Mouse (Mus musculus) kidney, adult 2 months (tissue): ENCODE measurements around the gene Gm13695. TPM values are rescaled to one million over a fixed set of nuclear protein-coding genes. Genes with fewer than 3 reads are reported as not detected.
"Not testable (repeated sequence)": the region's sequence is repeated elsewhere in the genome, so short reads cannot be mapped to it uniquely, and the experiment has no call there.

ENCODE experiments used
- DNase-seq: peaks from one replicate; pipeline ENCODE4 v3.0.0; 2021
- H3K27ac ChIP-seq: fragments of 200-500 bp; 2 replicates; pipeline ENCODE4 v1.5.1; 2012; ENCODE audit warnings: low read depth, low read length, control low read depth, inconsistent platforms; ENCODE audit not compliant: insufficient read depth
- H3K27me3 ChIP-seq: fragments of 200-500 bp; replicated peaks from 2 replicates; pipeline ENCODE4 v1.6.1; 2012; ENCODE audit warnings: mild to moderate bottlenecking, moderate library complexity, low read length, inconsistent platforms; ENCODE audit not compliant: control insufficient read depth, insufficient read depth
- H3K36me3 ChIP-seq: fragments of 200-500 bp; 2 replicates; pipeline ENCODE4 v1.6.1; 2012; ENCODE audit warnings: mild to moderate bottlenecking, moderate library complexity, low read length, inconsistent platforms; ENCODE audit not compliant: control insufficient read depth, insufficient read depth
- H3K4me1 ChIP-seq: fragments of 200-500 bp; 2 replicates; pipeline ENCODE4 v1.6.1; 2011; ENCODE audit warnings: low read length; ENCODE audit not compliant: control insufficient read depth, insufficient read depth
- H3K4me3 ChIP-seq: fragments of 200-500 bp; 2 replicates; pipeline ENCODE4 v1.5.1; 2011; ENCODE audit warnings: mild to moderate bottlenecking, low read depth, low read length, control low read depth; ENCODE audit not compliant: insufficient read depth
- CTCF ChIP-seq: fragments of 200-500 bp; conservative IDR thresholded peaks from 2 replicates; pipeline ENCODE4 v1.5.1; 2011; ENCODE audit warnings: low read depth, mild to moderate bottlenecking, control low read depth, low read length, moderate library complexity, mixed read lengths; ENCODE audit not compliant: insufficient read depth, insufficient read length
- POLR2A ChIP-seq: fragments of 200-500 bp; IDR thresholded peaks from one replicate; pipeline ENCODE4 v1.6.1; 2011; ENCODE audit warnings: low read depth, low read length, control low read depth
- WGBS: fragments of 180-500 bp; shearing (Covaris S2); methylation state at CpG from one replicate; pipeline ENCODE4 v1.1.7; 2018; 5-methylcytosine and 5-hydroxymethylcytosine counted together
- polyA plus RNA-seq: library from polyadenylated mRNA; depleted of rRNA; stranded (reverse); fragments of >200 nt; gene quantifications from 2 replicates; pipeline ENCODE4 v1.2.3, GENCODE M21; 2012; rRNA removed

Gene Gm13695
- polyA plus RNA-seq, 1 experiment = not detected

DNA sequence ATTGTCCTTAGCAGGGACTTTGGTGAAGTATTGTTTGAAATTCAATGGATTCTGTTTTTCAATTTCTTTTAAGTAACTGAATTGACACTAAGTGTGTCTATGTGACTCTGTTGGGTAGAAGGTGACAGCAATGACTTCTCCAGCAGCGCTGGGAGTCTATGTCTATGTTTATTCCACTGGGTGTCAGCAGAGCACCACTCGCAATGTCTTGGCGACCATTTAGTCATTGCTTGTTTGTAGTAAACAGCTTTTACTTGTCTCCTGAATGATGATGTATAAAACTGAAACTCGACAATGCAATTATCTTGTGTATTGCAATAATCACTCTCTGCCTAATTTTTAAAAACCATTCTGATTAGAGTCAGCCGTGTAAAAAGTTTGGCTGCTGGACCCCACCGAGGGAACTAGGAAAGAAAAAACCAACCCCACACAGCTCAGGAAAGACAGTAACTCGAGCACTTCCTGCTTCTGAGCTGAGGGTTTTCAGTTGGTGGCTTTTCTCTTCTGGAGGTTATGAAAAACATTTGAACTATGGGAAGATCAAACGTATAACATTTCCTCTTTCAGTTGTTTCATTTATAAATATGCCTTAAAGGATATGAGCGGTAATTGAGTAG is 26.6 kb downstream of the Gm13695 start:
- not testable (repeated sequence) for H3K27me3 ChIP-seq, H3K36me3 ChIP-seq, H3K4me1 ChIP-seq, H3K4me3 ChIP-seq
- WGBS = 9% methylated on average over 8 of the region's 9 CpGs
- peak overlapping the region; percentile 50 for H3K27ac ChIP-seq
- peak; percentile 48 for DNase-seq

GRCm38 (mm10) chr2:83994526-83994925 is 27.4 kb downstream of the Gm13695 start:
- DNase-seq, H3K27me3 ChIP-seq, H3K27ac ChIP-seq, H3K4me3 ChIP-seq, H3K36me3 ChIP-seq, H3K4me1 ChIP-seq: not testable (repeated sequence)
- 92% methylated on average over 2 of the region's 3 CpGs for WGBS

GRCm38 (mm10) chr2:84008913-84009312 is 41.8 kb downstream of the Gm13695 start:
- 45% methylated on average over 1 of the region's 1 CpGs for WGBS
- DNase-seq = no peak
- Histone ChIP-seq H3K4me3 (no peak overlapping the region), H3K4me1 (0 out of 2 replicates have a peak, but pooled peaks cover 2% of the 10 kb centered on the region), H3K27me3 (no peaks in the 10 kb centered on the region), H3K36me3 (no peaks in the 10 kb centered on the region), H3K27ac (no peak overlapping the region)
- TF ChIP-seq CTCF = no peak
- TF ChIP-seq POLR2A = no peak

- WGBS = 59% methylated on average over 3 of the region's 3 CpGs
- Histone ChIP-seq H3K36me3 (no peaks in the 10 kb centered on the region), H3K27me3 (no peaks in the 10 kb centered on the region), H3K4me3 (no peak overlapping the region), H3K27ac (no peak overlapping the region), H3K4me1 (0 out of 2 replicates have a peak, but pooled peaks cover 2% of the 10 kb centered on the region)
- peak; percentile 23 for DNase-seq
- TF ChIP-seq CTCF (no peak), POLR2A (no peak)
Measured at GRCm38 (mm10) chr2:84009818-84010217, 42.7 kb downstream of the Gm13695 start.

DNA sequence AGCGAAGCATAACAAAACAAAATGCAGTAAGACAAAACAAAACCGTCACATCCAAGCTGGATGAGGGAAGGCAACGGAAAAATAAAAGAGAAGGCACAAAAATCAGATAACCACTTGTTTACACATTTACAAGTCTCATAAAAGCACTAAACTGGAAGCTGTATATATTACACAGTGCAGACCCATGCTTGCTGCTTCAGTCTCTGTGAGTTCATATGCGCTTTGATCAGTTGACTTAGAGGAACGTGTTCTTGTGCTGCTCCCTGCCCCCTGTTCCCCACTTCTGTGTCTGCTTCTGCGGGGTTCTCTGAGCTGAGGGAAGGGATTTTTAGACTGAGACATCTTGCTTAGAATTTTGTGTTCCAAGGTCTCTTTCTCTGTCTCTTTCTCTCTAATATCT is 47.5 kb downstream of the Gm13695 start:
- 64% methylated on average over 6 of the region's 6 CpGs for WGBS
- no peaks in the 10 kb centered on the region for H3K27me3 ChIP-seq
- H3K36me3 ChIP-seq = no peaks in the 10 kb centered on the region
- no peak for DNase-seq
- H3K4me3 ChIP-seq = no peak overlapping the region
- no peak overlapping the region for H3K27ac ChIP-seq
- H3K4me1 ChIP-seq = no peaks in the 10 kb centered on the region
- TF ChIP-seq POLR2A = no peak
- no peak for TF ChIP-seq CTCF

GRCm38 (mm10) chr2:84016291-84016690 is 49.2 kb downstream of the Gm13695 start:
- H3K4me3 ChIP-seq, H3K36me3 ChIP-seq, H3K27ac ChIP-seq, H3K4me1 ChIP-seq, H3K27me3 ChIP-seq, DNase-seq: not testable (repeated sequence)
- WGBS = 81% methylated on average over 5 of the region's 5 CpGs

DNA sequence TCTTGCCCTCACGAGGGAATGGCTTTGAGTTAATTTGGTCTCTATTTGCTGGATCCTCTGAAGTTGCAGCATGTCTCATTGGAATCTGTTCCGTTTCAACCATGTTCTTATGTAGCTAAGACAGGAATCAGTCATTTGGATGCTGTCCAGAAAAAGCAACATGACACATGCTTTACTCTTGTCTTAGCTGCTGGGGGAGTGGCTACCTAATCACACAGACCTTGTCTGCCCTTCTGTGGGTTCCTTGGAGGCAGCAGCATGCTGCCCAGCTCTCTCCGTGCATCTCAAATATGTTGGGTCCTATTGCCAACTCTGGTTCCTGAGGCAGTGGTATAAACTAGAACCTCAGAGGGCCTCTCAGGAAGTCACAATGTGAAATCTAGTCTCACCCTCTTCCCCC is 51.2 kb downstream of the Gm13695 start:
- Histone ChIP-seq H3K36me3 (no peaks in the 10 kb centered on the region), H3K4me1 (no peaks in the 10 kb centered on the region), H3K27me3 (no peaks in the 10 kb centered on the region), H3K27ac (no peak overlapping the region), H3K4me3 (no peak overlapping the region)
- peak; percentile 18 for DNase-seq
- 51% methylated on average over 3 of the region's 3 CpGs for WGBS
- TF ChIP-seq CTCF (no peak), POLR2A (no peak)

Other genes starting within 250 kb of the Gm13695 start
- gene Itgav, start 242.9 kb upstream of the Gm13695 start, polyA plus RNA-seq = 75.4 and 75.9 TPM in 2 replicates
- 0.11 and 0.17 TPM in 2 replicates for gene Fam171b, start 154.7 kb upstream of the Gm13695 start, polyA plus RNA-seq
- not detected in 2 replicates for gene Zswim2, start 26.1 kb upstream of the Gm13695 start, polyA plus RNA-seq
- gene Gm13698, start 11.6 kb upstream of the Gm13695 start, polyA plus RNA-seq = not detected in 2 replicates
- not detected in 2 replicates for gene Gm13693, start 5.8 kb upstream of the Gm13695 start, polyA plus RNA-seq
- gene Gm13696, start 5.8 kb downstream of the Gm13695 start, polyA plus RNA-seq = not detected in 2 replicates
- not detected in 2 replicates for gene Gm13694, start 11.6 kb downstream of the Gm13695 start, polyA plus RNA-seq
- gene Gm13697, start 17.4 kb downstream of the Gm13695 start, polyA plus RNA-seq = not detected in 2 replicates
- not detected in 2 replicates for gene Gm13691, start 23.2 kb downstream of the Gm13695 start, polyA plus RNA-seq